Mouse (Mus musculus) cerebellum, adult 2 months (tissue): ENCODE measurements around the gene Bpifb3. TPM values are rescaled to one million over a fixed set of nuclear protein-coding genes. Genes with fewer than 3 reads are reported as not detected.

Experiments used
- DNase-seq, 2 experiments: peaks; one replicate each; pipeline ENCODE4 v3.0.0; 2021
- H3K27ac ChIP-seq: fragments of 200-500 bp; 2 replicates; pipeline ENCODE4 v1.5.1; 2012; ENCODE audit warnings: low read length, control low read depth, inconsistent platforms; ENCODE audit not compliant: insufficient read depth
- H3K27me3 ChIP-seq: fragments of 200-500 bp; 2 replicates; pipeline ENCODE4 v1.6.1; 2012; ENCODE audit warnings: inconsistent platforms, mild to moderate bottlenecking, low read length, moderate library complexity; ENCODE audit not compliant: control insufficient read depth, insufficient read depth
- H3K4me1 ChIP-seq: fragments of 200-500 bp; 2 replicates; pipeline ENCODE4 v1.6.1; 2011; ENCODE audit warnings: low read length; ENCODE audit not compliant: control insufficient read depth, insufficient read depth
- H3K4me3 ChIP-seq: fragments of 200-500 bp; replicated peaks from 2 replicates; pipeline ENCODE3; 2011; ENCODE audit warnings: mild to moderate bottlenecking, low read depth, low read length, control low read depth; ENCODE audit not compliant: insufficient read depth
- CTCF ChIP-seq: fragments of 200-500 bp; IDR thresholded peaks from 2 replicates; pipeline ENCODE4 v1.5.1; 2011; ENCODE audit warnings: low read depth, mild to moderate bottlenecking, control low read depth, low read length, moderate library complexity, borderline replicate concordance; ENCODE audit not compliant: insufficient read depth
- POLR2A ChIP-seq: fragments of 200-500 bp; IDR thresholded peaks from 2 replicates; pipeline ENCODE4 v1.6.1; 2011; ENCODE audit warnings: low read length, control low read depth, borderline replicate concordance; ENCODE audit not compliant: insufficient read depth
- WGBS: fragments of 180-500 bp; shearing (Covaris S2); methylation state at CpG from one replicate; pipeline ENCODE4 v1.1.7; 2018; 5-methylcytosine and 5-hydroxymethylcytosine counted together
- polyA plus RNA-seq: library from polyadenylated mRNA; depleted of rRNA; stranded (reverse); fragments of >200 nt; gene quantifications from 2 replicates; pipeline ENCODE4 v1.2.3, GENCODE M21; 2012; rRNA removed

The Bpifb3 gene
- not detected in 2 replicates for polyA plus RNA-seq

GRCm38 (mm10) chr2:153917930-153918329 lies at the start of gene Bpifb3:
TSS of gene Bpifb3 (plus strand) at chr2:153918230.
- WGBS, result 70% methylated on average over 8 of the region's 8 CpGs
- Histone ChIP-seq H3K4me3 (no peak within 1 kb of the TSS), H3K4me1 (peaks cover 13% of the 10 kb centered on the region), H3K27me3 (no peaks in the 10 kb centered on the region), H3K27ac (no peak within 1 kb of the TSS)
- DNase-seq, result no peak
- no peak for TF ChIP-seq CTCF
- TF ChIP-seq POLR2A, result no peak

- Histone ChIP-seq H3K4me3 (no peak within 1 kb of the TSS), H3K27ac (no peak within 1 kb of the TSS), H3K4me1 (no peaks in the 10 kb centered on the region), H3K27me3 (no peaks in the 10 kb centered on the region)
- 85% methylated on average over 4 of the region's 4 CpGs for WGBS
- DNase-seq, result no peak
- TF ChIP-seq POLR2A (no peak), CTCF (no peak)
Observed at GRCm38 (mm10) chr2:153870984-153871383, 47.0 kb upstream of the Bpifb3 start, which contains the start of gene Sun5. TSS of gene Sun5 (minus strand) at chr2:153871084.

DNA sequence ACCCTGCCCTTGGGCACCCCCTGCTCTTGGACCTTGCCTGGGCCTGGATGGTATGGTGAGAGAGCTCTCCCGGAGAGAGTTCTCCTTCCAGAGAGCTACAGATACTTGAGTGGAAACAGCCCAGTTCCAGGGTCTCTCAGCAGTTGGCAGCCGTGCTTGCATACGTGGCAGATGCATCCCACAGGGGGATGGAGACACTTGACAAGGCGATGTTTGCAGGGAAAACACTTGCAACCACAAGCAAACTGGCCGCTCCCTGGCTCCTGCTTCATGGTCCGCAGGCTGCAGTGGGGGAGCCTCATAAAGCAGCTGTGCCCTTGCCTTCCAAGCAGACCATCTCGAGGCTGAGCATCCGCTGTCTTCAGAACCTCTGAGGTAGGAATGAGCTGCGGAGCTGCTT lies 43.3 kb upstream of the Bpifb3 start, which contains the start of gene Bpifb2:
TSS of gene Bpifb2 (plus strand) at position 301 of the 400 bp plus-strand sequence.
- Histone ChIP-seq H3K4me1 (no peaks in the 10 kb centered on the region), H3K4me3 (no peak within 1 kb of the TSS), H3K27ac (no peak within 1 kb of the TSS), H3K27me3 (no peaks in the 10 kb centered on the region)
- 64% methylated on average over 9 of the region's 9 CpGs for WGBS
- DNase-seq, result no peak
- TF ChIP-seq CTCF (no peak), POLR2A (no peak)

GRCm38 (mm10) chr2:153899111-153899510 lies 18.9 kb upstream of the Bpifb3 start:
- H3K4me3 ChIP-seq, result no peak overlapping the region
- H3K4me1 ChIP-seq, result peaks cover 26% of the 10 kb centered on the region
- 36% methylated on average over 5 of the region's 5 CpGs for WGBS
- H3K27ac ChIP-seq, result no peak overlapping the region
- H3K27me3 ChIP-seq, result no peaks in the 10 kb centered on the region
- DNase-seq, result peak in 1 of 2 experiments; percentile 32
- TF ChIP-seq POLR2A, result no peak
- TF ChIP-seq CTCF, result no peak

DNA sequence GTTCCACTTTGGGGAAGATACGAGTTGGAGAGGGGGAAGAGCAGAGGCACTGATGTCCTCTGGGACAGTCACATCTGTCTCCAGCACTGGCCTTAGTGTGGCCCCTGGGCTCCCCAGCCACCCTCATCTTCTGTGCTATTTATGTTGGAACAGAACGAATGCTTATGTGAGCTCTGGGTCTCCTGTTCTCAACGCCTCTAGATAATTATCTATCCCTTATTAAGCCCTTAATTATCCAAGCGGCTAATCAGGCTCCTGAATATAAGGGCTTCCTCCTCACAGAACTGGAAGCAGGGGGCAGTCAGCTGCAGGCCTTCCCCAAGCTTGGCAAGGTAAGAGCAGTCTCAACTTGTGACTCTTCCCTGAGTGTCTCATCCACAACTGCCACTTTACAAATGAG lies 17.9 kb upstream of the Bpifb3 start, which contains the start of gene Bpifb6:
TSS of gene Bpifb6 (plus strand) at position 301 of the 400 bp plus-strand sequence.
- no peak for TF ChIP-seq POLR2A
- no peak for TF ChIP-seq CTCF
- no peak within 1 kb of the TSS for H3K4me3 ChIP-seq
- H3K27ac ChIP-seq, result no peak within 1 kb of the TSS
- H3K4me1 ChIP-seq, result peaks cover 26% of the 10 kb centered on the region
- DNase-seq, result no peak
- no peaks in the 10 kb centered on the region for H3K27me3 ChIP-seq
- WGBS, result 94% methylated on average over 4 of the region's 4 CpGs

GRCm38 (mm10) chr2:153902726-153903125 lies 15.3 kb upstream of the Bpifb3 start:
- TF ChIP-seq CTCF, result no peak
- peaks cover 26% of the 10 kb centered on the region for H3K4me1 ChIP-seq
- H3K27me3 ChIP-seq, result no peaks in the 10 kb centered on the region
- peak; percentile 64 to 81 for DNase-seq
- no peak overlapping the region for H3K4me3 ChIP-seq
- WGBS, result 13% methylated on average over 6 of the region's 6 CpGs
- no peak overlapping the region for H3K27ac ChIP-seq

DNA sequence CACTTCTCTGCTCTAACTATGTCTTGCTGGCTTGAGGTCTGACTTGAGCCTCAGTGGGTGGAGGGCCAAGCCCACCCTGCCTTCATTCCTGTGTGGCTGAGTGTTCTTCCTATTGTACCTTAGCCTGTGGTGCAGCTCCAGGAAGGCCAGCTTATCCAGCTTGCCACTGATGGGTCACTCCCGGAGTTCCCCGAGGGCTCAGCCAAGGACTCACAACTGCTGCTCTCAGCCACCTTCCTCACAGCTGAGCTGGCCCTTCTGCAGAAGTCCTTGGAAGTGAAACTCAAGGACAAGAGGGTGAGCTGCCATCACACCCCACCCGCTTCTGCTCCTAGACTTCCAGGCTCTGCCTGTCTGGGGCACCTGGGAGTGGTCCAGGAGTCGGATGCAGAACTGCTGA lies 11.4 kb upstream of the Bpifb3 start:
- no peak overlapping the region for H3K27ac ChIP-seq
- DNase-seq, result no peak
- H3K4me3 ChIP-seq, result no peak overlapping the region
- H3K27me3 ChIP-seq, result no peaks in the 10 kb centered on the region
- TF ChIP-seq POLR2A (no peak), CTCF (no peak)
- 90% methylated on average over 4 of the region's 4 CpGs for WGBS
- H3K4me1 ChIP-seq, result peaks cover 16% of the 10 kb centered on the region

DNA sequence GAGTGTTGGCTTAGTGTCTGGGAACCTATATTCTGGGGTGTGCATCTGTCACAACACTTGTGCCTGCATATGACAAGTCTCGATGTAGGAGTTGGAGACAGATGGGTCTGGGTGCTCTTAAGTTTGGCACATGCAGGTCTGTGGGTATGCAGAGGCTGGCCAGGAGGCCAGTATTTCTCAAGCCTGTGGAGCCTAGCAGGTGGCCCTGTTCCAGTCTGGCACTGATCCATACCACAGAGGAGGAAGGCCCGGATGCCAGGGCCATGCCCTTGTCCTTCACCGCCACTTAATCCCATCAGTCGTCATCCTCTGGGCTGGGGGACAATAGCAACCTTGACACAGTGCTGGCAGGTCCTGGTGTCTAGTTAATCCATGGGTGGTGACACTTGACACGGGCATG lies 3.9 kb upstream of the Bpifb3 start:
- WGBS, result 13% methylated on average over 5 of the region's 5 CpGs
- peak in 1 of 2 experiments; percentile 17 for DNase-seq
- Histone ChIP-seq H3K4me3 (no peak overlapping the region), H3K27ac (no peak overlapping the region), H3K27me3 (no peaks in the 10 kb centered on the region), H3K4me1 (peaks cover 13% of the 10 kb centered on the region)
- TF ChIP-seq POLR2A (no peak), CTCF (no peak)
